Mouse (Mus musculus) bone marrow macrophage, adult 2 months (primary cell): Measurements from ENCODE around the gene Tob2. TPM values are rescaled to one million over a fixed set of nuclear protein-coding genes. Genes with fewer than 3 reads are reported as not detected.

ENCODE experiments used
- H3K27ac ChIP-seq: 2 replicates; pipeline ENCODE4 v1.5.1; 2012; ENCODE audit warnings: low read depth, low read length; ENCODE audit not compliant: insufficient read depth
- H3K4me1 ChIP-seq: 2 replicates; pipeline ENCODE4 v1.6.1; 2012; ENCODE audit warnings: low read length; ENCODE audit not compliant: control insufficient read depth, insufficient read depth
- H3K4me3 ChIP-seq: 2 replicates; pipeline ENCODE4 v1.5.1; 2012; ENCODE audit warnings: mild to moderate bottlenecking, low read length, moderate library complexity; ENCODE audit not compliant: insufficient read depth
- CTCF ChIP-seq: IDR thresholded peaks from 2 replicates; pipeline ENCODE4 v1.5.1; 2012; ENCODE audit warnings: low read depth, mild to moderate bottlenecking, low read length, moderate library complexity
- POLR2A ChIP-seq: IDR thresholded peaks from 2 replicates; pipeline ENCODE4 v1.6.1; 2012; ENCODE audit warnings: mild to moderate bottlenecking, low read depth, low read length, borderline replicate concordance
- polyA plus RNA-seq: library from polyadenylated mRNA; stranded (reverse); fragments of >200 nt; gene quantifications from 2 replicates; pipeline ENCODE4 v1.2.4, GENCODE M21; 2012; ENCODE audit not compliant: missing spikeins, insufficient read depth, insufficient read length

Tob2 gene
- polyA plus RNA-seq, 1 experiment, result 35.4 TPM

GRCm38 (mm10) chr15:81812696-81813631 lies 45.6 kb downstream of the Tob2 start:
- Histone ChIP-seq H3K4me3 (peak overlapping the region; percentile 83; the same call in 1 of the 2 replicates), H3K27ac (peak overlapping the region; percentile 68), H3K4me1 (peaks cover 38% of the 10 kb centered on the region)
- TF ChIP-seq POLR2A (no peak), CTCF (no peak)

DNA sequence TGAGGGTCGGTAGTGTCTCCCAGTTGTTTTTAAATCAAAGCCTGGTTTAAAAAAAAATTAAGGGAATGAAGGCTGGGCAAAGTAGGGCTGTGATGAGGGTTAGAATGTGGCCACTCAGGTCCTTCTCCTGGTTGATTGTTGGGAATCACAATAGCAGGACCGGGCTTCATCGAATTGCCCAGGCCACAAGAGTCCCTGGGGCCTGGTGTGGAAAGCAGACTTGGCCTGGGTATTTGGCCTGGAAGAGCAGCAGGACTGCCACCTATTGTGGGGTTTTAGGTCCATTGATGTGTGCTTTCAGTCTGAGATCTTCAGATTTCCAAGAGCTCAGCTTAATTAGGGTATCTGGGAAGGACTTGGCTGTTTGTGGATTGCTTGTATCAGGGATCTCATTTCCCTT lies 46.3 kb downstream of the Tob2 start:
- Histone ChIP-seq H3K27ac (peak overlapping the region; percentile 68), H3K4me3 (peak overlapping the region; percentile 83), H3K4me1 (peaks cover 38% of the 10 kb centered on the region)
- TF ChIP-seq CTCF (no peak), POLR2A (no peak)

DNA sequence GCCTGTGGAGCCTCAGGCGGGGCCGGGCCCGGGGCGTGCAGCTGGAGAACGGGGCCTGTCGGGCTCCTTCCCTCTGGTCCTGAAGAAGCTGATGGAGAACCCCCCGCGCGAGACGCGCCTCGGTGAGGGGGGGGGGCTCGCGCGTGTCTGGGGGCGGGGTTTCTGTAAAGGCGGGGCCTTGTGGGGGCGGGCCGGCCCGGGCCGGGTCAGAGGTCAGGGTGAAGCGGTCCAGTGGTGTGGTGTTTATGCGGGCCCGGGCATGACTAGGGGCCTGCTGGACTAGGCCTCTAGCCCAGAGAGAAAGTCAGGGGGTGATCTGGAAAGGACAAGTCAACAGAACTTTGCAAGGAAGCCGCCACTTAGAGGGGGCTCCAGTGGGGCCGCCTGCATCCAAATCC lies 47.0 kb downstream of the Tob2 start:
- peak overlapping the region; percentile 83 for H3K4me3 ChIP-seq
- TF ChIP-seq CTCF (no peak), POLR2A (no peak)
- peaks cover 38% of the 10 kb centered on the region for H3K4me1 ChIP-seq
- H3K27ac ChIP-seq, result peak overlapping the region; percentile 80

- Histone ChIP-seq H3K27ac (peak overlapping the region; percentile 84), H3K4me3 (peak overlapping the region; percentile 83), H3K4me1 (peaks cover 38% of the 10 kb centered on the region)
- TF ChIP-seq POLR2A, result no peak
- TF ChIP-seq CTCF, result no peak
Measured at GRCm38 (mm10) chr15:81810671-81811598, 47.7 kb downstream of the Tob2 start.

DNA sequence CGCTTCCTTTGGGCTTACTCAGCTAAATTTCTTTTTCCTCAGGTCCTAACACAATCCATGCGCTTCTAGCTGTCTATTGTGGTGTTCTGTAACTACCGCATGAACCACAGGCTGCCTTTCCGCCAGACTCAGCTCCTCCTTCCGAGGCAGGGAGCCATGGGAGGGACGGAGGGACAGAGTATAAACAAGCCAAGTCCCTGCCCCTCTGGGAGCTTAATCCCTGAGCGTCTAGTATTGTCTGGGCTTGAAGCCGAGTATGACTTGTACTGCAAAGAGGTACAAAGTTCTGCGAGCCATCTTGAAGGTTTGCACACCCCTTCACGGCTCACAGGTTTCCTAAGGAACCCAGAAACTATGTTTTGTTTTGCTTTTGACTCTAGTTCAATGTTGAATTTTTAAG lies 48.4 kb downstream of the Tob2 start:
- Histone ChIP-seq H3K4me1 (peaks cover 37% of the 10 kb centered on the region), H3K4me3 (peak overlapping the region; percentile 83), H3K27ac (peak overlapping the region; percentile 84)
- no peak for TF ChIP-seq CTCF
- no peak for TF ChIP-seq POLR2A

- Histone ChIP-seq H3K4me1 (peaks cover 31% of the 10 kb centered on the region), H3K4me3 (no peak overlapping the region), H3K27ac (peak overlapping the region; percentile 84; the same call in 1 of the 2 replicates)
- TF ChIP-seq POLR2A, result no peak
- TF ChIP-seq CTCF, result no peak
Measured at GRCm38 (mm10) chr15:81809550-81809949, 49.0 kb downstream of the Tob2 start.

- Histone ChIP-seq H3K27ac (no peak overlapping the region), H3K4me3 (no peak overlapping the region), H3K4me1 (peaks cover 23% of the 10 kb centered on the region)
- TF ChIP-seq CTCF (no peak), POLR2A (no peak)
Measured at GRCm38 (mm10) chr15:81808799-81809198, 49.8 kb downstream of the Tob2 start.

DNA sequence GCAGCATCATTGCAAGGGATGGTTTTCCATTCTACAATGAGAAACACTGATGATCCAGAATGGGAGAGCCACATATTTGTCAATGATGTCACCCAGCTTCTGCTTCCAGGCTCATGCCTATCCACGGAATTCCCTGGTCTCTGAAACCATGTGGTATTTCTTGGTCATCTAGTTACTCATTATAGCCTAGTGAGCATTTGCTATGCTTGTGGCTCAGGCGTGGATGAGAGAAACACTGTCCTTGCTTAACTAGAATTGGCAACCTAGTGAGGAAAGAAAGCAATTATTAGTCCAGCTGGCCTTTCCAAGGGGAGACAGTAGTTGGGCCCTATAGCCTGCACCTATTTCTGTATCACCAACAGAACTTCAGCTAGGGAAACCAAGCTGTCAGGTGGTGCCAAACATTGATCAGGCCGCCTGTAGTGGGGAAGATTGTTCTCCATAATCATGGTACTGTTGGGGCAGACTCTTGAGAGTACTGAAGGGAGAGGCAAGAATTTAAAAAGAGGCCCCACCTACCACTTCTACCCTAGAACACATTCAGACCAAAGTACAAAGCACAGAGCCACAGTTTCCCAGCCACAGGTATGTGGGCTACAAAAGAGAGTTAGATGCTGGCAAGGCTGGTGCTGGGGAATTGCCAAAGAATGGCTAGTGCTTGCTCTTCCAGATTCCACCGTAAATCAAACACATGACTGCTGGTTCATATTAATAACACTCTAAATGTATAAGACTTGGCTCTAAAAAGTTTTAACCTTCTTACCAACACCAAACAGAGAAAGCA lies 51.8 kb downstream of the Tob2 start:
- Histone ChIP-seq H3K4me1 (peaks cover 13% of the 10 kb centered on the region), H3K4me3 (no peak overlapping the region), H3K27ac (no peak overlapping the region)
- TF ChIP-seq POLR2A (no peak), CTCF (no peak)

- TF ChIP-seq POLR2A (no peak), CTCF (no peak)
- Histone ChIP-seq H3K27ac (no peak overlapping the region), H3K4me1 (peaks cover 17% of the 10 kb centered on the region), H3K4me3 (no peak overlapping the region)
Measured at GRCm38 (mm10) chr15:81805624-81806023, 53.0 kb downstream of the Tob2 start.
